Mouse (Mus musculus): Measurements from ENCODE around the gene Enpp1.

The Enpp1 gene

GRCm38 (mm10) chr10:24589238-24589637 lies 122.7 kb downstream of the Enpp1 start:
- in situ Hi-C loops (cut with MboI; ENCODE audit: low pct_unique_long_range_greater_than_20kb in 1 of 2, low sequenced_read_pairs in 2 of 2, unreplicated experiment in 1 of 2) = no loop called here

DNA sequence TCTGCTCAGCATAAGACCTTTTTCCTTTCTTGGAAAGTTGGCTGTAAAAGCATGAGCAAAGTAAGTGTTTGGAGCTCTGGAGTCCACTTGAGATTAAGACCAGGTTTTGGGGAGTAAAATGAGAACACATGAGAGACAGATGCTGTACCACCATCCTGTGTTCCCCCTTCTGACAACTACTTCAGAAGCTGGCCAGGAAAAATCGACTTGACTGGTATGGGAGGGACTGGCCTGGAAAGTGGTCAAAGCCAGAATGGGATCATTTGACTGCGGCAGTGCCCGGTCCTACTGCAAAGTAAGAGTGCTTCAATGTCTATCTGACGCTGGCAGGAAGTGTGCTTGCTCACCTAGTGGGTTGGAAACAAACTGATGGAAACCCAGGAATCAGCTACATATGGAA lies 123.1 kb downstream of the Enpp1 start:
- in situ Hi-C loops (cut with MboI; ENCODE audit: low pct_unique_long_range_greater_than_20kb in 1 of 2, low sequenced_read_pairs in 2 of 2, unreplicated experiment in 1 of 2) = no loop called here
